Mouse (Mus musculus) embryonic fibroblast, embryonic 13.5 days (primary cell): ENCODE results near the gene Glb1l.

Experiments used
- CTCF ChIP-seq: IDR thresholded peaks from 2 replicates; pipeline ENCODE4 v1.5.1; 2011; ENCODE audit warnings: mild to moderate bottlenecking, control low read depth, low read length, moderate library complexity, borderline replicate concordance; ENCODE audit not compliant: insufficient read depth
- POLR2A ChIP-seq: IDR thresholded peaks from 2 replicates; pipeline ENCODE4 v1.6.1; 2011; ENCODE audit warnings: low read depth, mild to moderate bottlenecking, control low read depth, low read length, moderate library complexity

DNA sequence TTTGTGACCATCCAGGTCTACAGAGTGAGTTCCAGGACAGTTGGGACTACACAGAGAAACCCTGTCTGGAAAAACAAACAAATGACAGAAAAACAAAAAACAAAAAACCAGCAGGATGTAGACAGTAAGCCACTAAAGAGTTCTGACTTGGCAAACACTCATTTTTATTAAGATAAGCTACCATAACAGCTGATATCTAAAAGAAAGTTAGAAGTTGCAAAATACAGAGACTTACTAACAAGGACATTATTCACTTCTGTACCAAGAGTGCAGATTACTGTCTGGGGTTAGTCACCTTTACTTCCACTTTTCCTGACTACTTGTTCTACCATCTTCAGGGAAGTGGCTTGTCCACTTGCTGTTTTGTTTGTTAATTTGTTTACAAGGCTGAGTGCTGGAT is 51.6 kb downstream of the Glb1l start:
- no peak for TF ChIP-seq CTCF
- no peak for TF ChIP-seq POLR2A
